Mouse (Mus musculus) large intestine, adult 2 months (tissue): ENCODE results near the gene Cenph. TPM values are rescaled to one million over a fixed set of nuclear protein-coding genes. Genes with fewer than 3 reads are reported as not detected.
"Not testable (repeated sequence)": the region's sequence is repeated elsewhere in the genome, so short reads cannot be mapped to it uniquely, and the experiment has no call there.

Source experiments
- DNase-seq: peaks from one replicate; pipeline ENCODE4 v3.0.0-alpha.2; 2012; ENCODE audit warnings: low read depth, low spot score
- WGBS: fragments of 180-500 bp; shearing (Covaris S2); methylation state at CpG from one replicate; pipeline ENCODE4 v1.1.7; 2018; 5-methylcytosine and 5-hydroxymethylcytosine counted together
- polyA plus RNA-seq: library from polyadenylated mRNA; depleted of rRNA; stranded (reverse); fragments of >200 nt; gene quantifications from 2 replicates; pipeline ENCODE4 v1.2.3, GENCODE M21; 2012

The Cenph gene
- polyA plus RNA-seq, 1 experiment = 2.4 TPM

- WGBS = 89% methylated on average over 3 of the region's 3 CpGs
- no peak for DNase-seq
Observed at GRCm38 (mm10) chr13:100751402-100751801, 24.3 kb downstream of the Cenph start.

- 64% methylated on average over 5 of the region's 5 CpGs for WGBS
- DNase-seq = no peak
Observed at GRCm38 (mm10) chr13:100750799-100751198, 24.9 kb downstream of the Cenph start.

GRCm38 (mm10) chr13:100748638-100749037 lies 27.1 kb downstream of the Cenph start:
- DNase-seq = no peak
- WGBS = 46% methylated on average over 8 of the region's 8 CpGs

- 87% methylated on average over 3 of the region's 3 CpGs for WGBS
Observed at GRCm38 (mm10) chr13:100746090-100746489, 29.6 kb downstream of the Cenph start.

GRCm38 (mm10) chr13:100744036-100744744 lies 31.5 kb downstream of the Cenph start, which contains the start of gene Mrps36:
Gene Mrps36, minus strand, starts transcription at chr13:100744659.
- WGBS = under 1% methylated on average over 52 of the region's 52 CpGs
- peak; percentile 89 for DNase-seq

More at GRCm38 (mm10) chr13:100746090-100746489, 29.6 kb downstream of the Cenph start:
- no peak for DNase-seq

GRCm38 (mm10) chr13:100743346-100744035 lies 32.2 kb downstream of the Cenph start:
- no peak for DNase-seq
- WGBS = 36% methylated on average over 11 of the region's 11 CpGs

GRCm38 (mm10) chr13:100742831-100743230 lies 32.9 kb downstream of the Cenph start:
- DNase-seq = no peak
- 82% methylated on average over 5 of the region's 5 CpGs for WGBS

- WGBS = 95% methylated on average over 2 of the region's 2 CpGs
- DNase-seq = no peak
Observed at GRCm38 (mm10) chr13:100732756-100733155, 42.9 kb downstream of the Cenph start.

GRCm38 (mm10) chr13:100731462-100732046 lies 44.1 kb downstream of the Cenph start:
- DNase-seq = not testable (repeated sequence)
- 88% methylated on average over 6 of the region's 6 CpGs for WGBS

- DNase-seq = peak; percentile 80
- under 1% methylated on average over 19 of the region's 19 CpGs for WGBS
Observed at GRCm38 (mm10) chr13:100730861-100731176, 44.9 kb downstream of the Cenph start, which contains the start of gene Cdk7. Gene Cdk7, minus strand, starts transcription at chr13:100730939.

GRCm38 (mm10) chr13:100730153-100730860 lies 45.4 kb downstream of the Cenph start:
- under 1% methylated on average over 30 of the region's 30 CpGs for WGBS
- DNase-seq = no peak

- 90% methylated on average over 4 of the region's 4 CpGs for WGBS
- DNase-seq = not testable (repeated sequence)
Observed at GRCm38 (mm10) chr13:100728530-100728929, 47.2 kb downstream of the Cenph start.

GRCm38 (mm10) chr13:100728086-100728485 lies 47.6 kb downstream of the Cenph start:
- no peak for DNase-seq
- WGBS = 83% methylated on average over 5 of the region's 5 CpGs

- DNase-seq = no peak
- WGBS = 86% methylated on average over 10 of the region's 10 CpGs
Observed at GRCm38 (mm10) chr13:100725194-100725593, 50.5 kb downstream of the Cenph start.

GRCm38 (mm10) chr13:100724051-100724754 lies 51.5 kb downstream of the Cenph start:
- 84% methylated on average over 7 of the region's 7 CpGs for WGBS
- no peak for DNase-seq

- no peak for DNase-seq
- WGBS = 83% methylated on average over 5 of the region's 5 CpGs
Observed at GRCm38 (mm10) chr13:100721656-100722055, 54.0 kb downstream of the Cenph start.

- WGBS = 92% methylated on average over 6 of the region's 6 CpGs
- no peak for DNase-seq
Observed at GRCm38 (mm10) chr13:100715467-100715866, 60.2 kb downstream of the Cenph start.
